Mouse (Mus musculus): ENCODE measurements around the gene Sipa1l1. TPM values are rescaled to one million over a fixed set of nuclear protein-coding genes. Genes with fewer than 3 reads are reported as not detected.

Gene Sipa1l1
- polyA plus RNA-seq, 1 experiment from 2014 or later: 48.5 TPM

DNA sequence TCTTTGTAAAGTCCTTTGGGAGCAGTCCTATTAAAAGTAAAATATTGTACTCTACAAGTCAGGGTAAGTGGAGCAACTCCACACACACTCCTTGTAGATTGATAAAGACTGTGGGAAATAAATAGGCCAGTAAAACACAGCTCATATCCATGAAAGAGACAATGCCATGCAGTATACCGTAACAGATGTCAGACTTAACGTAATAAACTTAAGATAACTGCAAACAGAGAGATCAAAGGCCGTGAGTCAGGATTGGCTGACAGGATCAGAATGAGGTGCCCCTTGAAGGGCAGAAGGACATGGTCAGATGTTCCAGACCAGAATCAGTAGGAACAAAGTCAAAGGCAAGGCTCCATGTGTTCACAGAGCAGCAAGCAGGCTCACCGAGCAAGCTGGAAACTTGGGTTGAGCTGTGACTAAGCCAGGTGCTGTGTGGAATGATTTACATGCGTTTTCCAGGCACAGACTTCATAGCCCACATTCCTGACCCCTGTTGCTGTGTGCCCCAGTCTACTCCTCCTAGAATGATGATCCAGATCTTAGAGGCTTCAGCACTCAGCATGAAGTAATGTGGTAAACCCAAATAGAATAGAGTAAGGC lies 196.3 kb downstream of the Sipa1l1 start:
- H3K27ac ChIP-seq (ENCODE audit: low read depth, low read length): no peak overlapping the region
- H3K4me2 ChIP-seq (ENCODE audit: low read depth, low read length, severe bottlenecking): no peak overlapping the region
- ATAC-seq (replicated peaks; ENCODE audit: low FRiP score): no peak
- no peaks in the 10 kb centered on the region for H3K27me3 ChIP-seq (ENCODE audit: control insufficient read depth, insufficient read depth, low read length)
- no peaks in the 10 kb centered on the region; the same call in 1 of the 2 replicates for H3K4me1 ChIP-seq (replicated peaks; ENCODE audit: control insufficient read depth, insufficient read depth, low read length)
- WGBS: 81% methylated on average over 5 of the region's 5 CpGs
- H3K36me3 ChIP-seq (ENCODE audit: control insufficient read depth, insufficient read depth, low read length): no peaks in the 10 kb centered on the region
- no peak overlapping the region for H3K9ac ChIP-seq (ENCODE audit: low read length)
- no peaks in the 10 kb centered on the region for H3K9me3 ChIP-seq (ENCODE audit: control insufficient read depth, low read length)
- no peak overlapping the region for H3K4me3 ChIP-seq (ENCODE audit: low read depth, low read length)
- no peak for DNase-seq (ENCODE audit: low spot score)

DNA sequence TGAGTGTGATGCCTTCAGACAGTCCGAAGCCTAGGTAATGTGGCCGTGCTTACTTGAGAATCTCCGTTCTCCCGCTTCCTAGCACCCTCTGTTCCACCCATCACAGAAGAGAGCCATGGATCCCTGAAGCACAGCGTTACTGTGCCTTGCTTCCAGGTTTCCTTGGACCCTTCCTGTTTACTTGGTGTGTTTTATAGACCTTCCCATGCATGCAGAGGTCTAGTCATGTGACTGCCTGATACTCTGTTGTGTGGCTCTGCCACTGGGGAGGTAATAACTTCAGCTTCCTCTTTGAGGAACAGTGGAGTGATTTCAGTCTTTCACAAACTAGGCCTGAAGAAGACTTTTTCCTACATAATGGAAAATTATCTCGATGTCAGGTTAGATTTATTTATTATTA lies 197.6 kb downstream of the Sipa1l1 start:
- H3K27me3 ChIP-seq (ENCODE audit: control insufficient read depth, insufficient read depth, low read length): no peaks in the 10 kb centered on the region
- no peaks in the 10 kb centered on the region for H3K36me3 ChIP-seq (ENCODE audit: control insufficient read depth, insufficient read depth, low read length)
- no peak for ATAC-seq (replicated peaks; ENCODE audit: low FRiP score)
- no peak overlapping the region for H3K27ac ChIP-seq (ENCODE audit: low read depth, low read length)
- H3K4me1 ChIP-seq (replicated peaks; ENCODE audit: control insufficient read depth, insufficient read depth, low read length): no peaks in the 10 kb centered on the region; the same call in 1 of the 2 replicates
- 96% methylated on average over 6 of the region's 6 CpGs for WGBS
- H3K4me2 ChIP-seq (ENCODE audit: low read depth, low read length, severe bottlenecking): no peak overlapping the region
- no peaks in the 10 kb centered on the region for H3K9me3 ChIP-seq (ENCODE audit: control insufficient read depth, low read length)
- no peak overlapping the region for H3K4me3 ChIP-seq (ENCODE audit: low read depth, low read length)
- DNase-seq (ENCODE audit: low spot score): no peak
- no peak overlapping the region for H3K9ac ChIP-seq (ENCODE audit: low read length)

DNA sequence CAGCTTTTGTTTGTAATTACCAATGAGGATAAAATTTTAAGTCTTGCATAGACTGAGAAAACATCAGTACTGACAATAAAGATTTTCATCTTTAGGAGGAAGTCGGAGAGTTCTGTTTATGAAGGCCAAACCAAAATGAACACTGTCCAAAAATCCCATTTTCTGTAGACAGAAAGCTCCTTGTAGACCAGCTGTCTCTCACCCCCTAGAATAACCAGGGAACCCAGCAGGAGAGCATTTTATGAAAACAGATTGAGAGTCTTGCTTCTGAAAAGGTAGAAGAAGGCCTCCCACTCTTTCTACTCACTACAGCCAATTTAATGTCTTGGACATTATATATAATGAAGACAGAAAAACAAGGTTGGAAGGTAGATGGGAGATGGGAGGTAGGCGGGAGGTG lies 198.2 kb downstream of the Sipa1l1 start:
- 86% methylated on average over 2 of the region's 2 CpGs for WGBS
- H3K4me3 ChIP-seq (ENCODE audit: low read depth, low read length): no peak overlapping the region

DNA sequence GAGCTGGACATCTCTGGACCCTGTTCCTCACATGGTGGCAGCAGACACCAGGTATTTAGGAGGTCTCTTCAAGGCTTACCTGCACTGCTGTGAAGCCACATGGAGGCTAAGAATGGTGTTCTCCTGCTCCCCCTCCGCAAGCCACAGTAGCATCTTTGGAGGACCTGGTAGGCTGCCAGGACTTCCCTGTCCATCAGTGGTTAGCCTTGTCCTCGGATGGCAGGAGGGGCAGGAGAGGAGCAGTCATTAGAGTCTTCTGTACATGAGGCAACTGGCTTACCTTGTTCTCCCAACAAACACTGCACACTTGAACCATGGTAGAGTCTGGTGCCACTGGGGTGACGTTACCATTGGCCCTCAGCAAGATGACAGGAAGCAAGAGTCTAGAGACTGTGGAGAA lies 198.9 kb downstream of the Sipa1l1 start:
- no peak overlapping the region for H3K9ac ChIP-seq (ENCODE audit: low read length)
- H3K27ac ChIP-seq (ENCODE audit: low read depth, low read length): no peak overlapping the region
- WGBS: 91% methylated on average over 3 of the region's 3 CpGs
- DNase-seq (ENCODE audit: low spot score) (no peak), ATAC-seq (replicated peaks; ENCODE audit: low FRiP score) (no peak)
- H3K4me1 ChIP-seq (replicated peaks; ENCODE audit: control insufficient read depth, insufficient read depth, low read length): no peaks in the 10 kb centered on the region; the same call in 1 of the 2 replicates
- H3K4me2 ChIP-seq (ENCODE audit: low read depth, low read length, severe bottlenecking): no peak overlapping the region
- H3K9me3 ChIP-seq (ENCODE audit: control insufficient read depth, low read length): no peaks in the 10 kb centered on the region
- no peak overlapping the region for H3K4me3 ChIP-seq (ENCODE audit: low read depth, low read length)
- H3K36me3 ChIP-seq (ENCODE audit: control insufficient read depth, insufficient read depth, low read length): no peaks in the 10 kb centered on the region
- H3K27me3 ChIP-seq (ENCODE audit: control insufficient read depth, insufficient read depth, low read length): no peaks in the 10 kb centered on the region

More for the DNA sequence above, 198.2 kb downstream of the Sipa1l1 start:
- Histone ChIP-seq H3K27ac (ENCODE audit: low read depth, low read length) (no peak overlapping the region), H3K27me3 (ENCODE audit: control insufficient read depth, insufficient read depth, low read length) (no peaks in the 10 kb centered on the region), H3K9ac (ENCODE audit: low read length) (no peak overlapping the region), H3K4me1 (replicated peaks; ENCODE audit: control insufficient read depth, insufficient read depth, low read length) (no peaks in the 10 kb centered on the region; the same call in 1 of the 2 replicates), H3K9me3 (ENCODE audit: control insufficient read depth, low read length) (no peaks in the 10 kb centered on the region), H3K36me3 (ENCODE audit: control insufficient read depth, insufficient read depth, low read length) (no peaks in the 10 kb centered on the region), H3K4me2 (ENCODE audit: low read depth, low read length, severe bottlenecking) (no peak overlapping the region)
- no peak for ATAC-seq (replicated peaks; ENCODE audit: low FRiP score)
- DNase-seq (ENCODE audit: low spot score): no peak

DNA sequence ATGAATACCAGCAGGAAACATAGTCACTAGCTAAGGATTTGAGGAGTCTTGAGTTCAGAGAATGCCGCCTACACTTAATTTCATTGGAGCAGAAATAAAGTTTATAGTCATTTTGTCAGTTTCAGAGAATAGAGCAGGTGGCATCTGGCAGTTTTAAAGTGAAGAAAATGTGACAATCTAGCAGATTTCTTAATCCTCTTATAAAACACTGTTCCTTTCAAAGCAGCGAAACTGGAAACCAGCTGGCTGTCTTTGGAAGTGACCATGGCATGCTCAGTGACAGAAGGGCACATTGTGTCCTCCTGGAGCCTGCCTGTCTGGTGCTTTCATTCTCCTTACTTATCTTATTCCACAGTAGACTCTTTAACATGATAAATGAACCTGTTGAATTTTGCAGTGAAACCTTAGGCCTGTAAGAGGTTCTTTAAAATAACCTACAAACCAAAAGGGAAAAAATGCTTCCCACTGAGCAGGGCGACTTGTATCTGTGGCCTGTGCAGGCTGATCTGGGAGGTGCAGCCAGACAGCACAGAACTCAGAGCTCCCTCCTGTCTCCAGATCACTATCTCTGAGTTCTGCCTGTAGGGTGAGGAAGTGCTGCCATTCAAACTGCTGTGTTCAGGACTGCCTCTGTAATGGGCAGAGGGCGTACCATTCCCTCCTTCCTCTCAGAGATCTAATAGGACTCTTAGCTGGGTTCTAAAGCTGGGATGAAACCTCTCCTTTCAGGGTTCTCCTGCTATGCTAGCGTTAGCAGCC lies 200.5 kb downstream of the Sipa1l1 start:
- DNase-seq (ENCODE audit: low spot score) (no peak), ATAC-seq (replicated peaks; ENCODE audit: low FRiP score) (no peak)
- WGBS: 56% methylated on average over 5 of the region's 5 CpGs
- no peaks in the 10 kb centered on the region for H3K27me3 ChIP-seq (ENCODE audit: control insufficient read depth, insufficient read depth, low read length)
- no peak overlapping the region for H3K9ac ChIP-seq (ENCODE audit: low read length)
- H3K9me3 ChIP-seq (ENCODE audit: control insufficient read depth, low read length): no peaks in the 10 kb centered on the region
- no peak overlapping the region for H3K4me2 ChIP-seq (ENCODE audit: low read depth, low read length, severe bottlenecking)
- H3K36me3 ChIP-seq (ENCODE audit: control insufficient read depth, insufficient read depth, low read length): no peaks in the 10 kb centered on the region
- no peaks in the 10 kb centered on the region; the same call in 1 of the 2 replicates for H3K4me1 ChIP-seq (replicated peaks; ENCODE audit: control insufficient read depth, insufficient read depth, low read length)
- no peak overlapping the region for H3K4me3 ChIP-seq (ENCODE audit: low read depth, low read length)
- H3K27ac ChIP-seq (ENCODE audit: low read depth, low read length): peak overlapping the region; percentile 19; the same call in 1 of the 2 replicates

DNA sequence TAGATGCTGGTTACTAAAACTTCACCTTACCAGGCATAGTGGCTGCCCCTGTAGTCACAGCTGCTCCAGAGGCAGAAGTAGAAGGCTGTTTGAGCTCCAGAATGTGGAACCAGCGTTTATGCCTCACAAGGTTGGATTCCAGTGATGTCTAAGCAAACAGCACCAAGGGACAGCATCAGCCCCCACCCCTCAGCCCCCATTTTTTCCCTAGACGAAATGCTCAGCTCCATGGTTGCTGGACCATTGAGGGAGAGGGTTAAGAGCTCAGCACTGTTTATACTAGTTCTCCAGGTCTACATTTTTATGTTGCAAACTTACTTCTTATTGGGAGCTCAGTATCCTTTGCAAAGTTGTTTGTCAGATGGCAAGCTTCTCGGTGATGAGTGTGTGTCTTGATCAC lies 202.1 kb downstream of the Sipa1l1 start:
- Histone ChIP-seq H3K9me3 (ENCODE audit: control insufficient read depth, low read length) (no peaks in the 10 kb centered on the region), H3K4me3 (ENCODE audit: low read depth, low read length) (no peak overlapping the region), H3K4me1 (replicated peaks; ENCODE audit: control insufficient read depth, insufficient read depth, low read length) (no peaks in the 10 kb centered on the region; the same call in 1 of the 2 replicates), H3K4me2 (ENCODE audit: low read depth, low read length, severe bottlenecking) (no peak overlapping the region), H3K27ac (ENCODE audit: low read depth, low read length) (no peak overlapping the region), H3K27me3 (ENCODE audit: control insufficient read depth, insufficient read depth, low read length) (no peaks in the 10 kb centered on the region), H3K9ac (ENCODE audit: low read length) (no peak overlapping the region), H3K36me3 (ENCODE audit: control insufficient read depth, insufficient read depth, low read length) (no peaks in the 10 kb centered on the region)
- DNase-seq (ENCODE audit: low spot score) (no peak), ATAC-seq (replicated peaks; ENCODE audit: low FRiP score) (no peak)
- WGBS: 72% methylated on average over 3 of the region's 3 CpGs

DNA sequence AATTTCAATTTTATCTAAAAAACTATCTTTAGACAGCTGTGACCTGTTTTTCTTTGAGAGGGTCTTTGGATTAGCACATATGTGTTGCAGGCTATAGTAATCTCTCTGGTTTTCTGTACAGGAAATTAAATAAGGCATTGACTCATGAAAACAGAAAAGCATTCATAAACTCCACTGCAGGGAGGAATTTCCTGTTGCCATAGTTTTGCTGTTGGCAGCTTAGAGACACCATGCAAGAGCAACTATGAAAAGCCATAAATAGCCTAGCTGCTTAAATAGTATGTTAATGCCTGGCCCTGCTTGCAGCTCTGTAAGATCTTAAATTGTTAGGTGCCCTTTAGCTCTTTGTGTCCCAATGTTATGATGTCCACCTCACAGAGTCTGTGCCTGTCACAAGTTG lies 204.9 kb downstream of the Sipa1l1 start:
- no peak for ATAC-seq (replicated peaks; ENCODE audit: low FRiP score)
- DNase-seq (ENCODE audit: low spot score): no peak
- H3K4me3 ChIP-seq (ENCODE audit: low read depth, low read length): no peak overlapping the region
- no peaks in the 10 kb centered on the region for H3K36me3 ChIP-seq (ENCODE audit: control insufficient read depth, insufficient read depth, low read length)
- no peaks in the 10 kb centered on the region; the same call in 1 of the 2 replicates for H3K4me1 ChIP-seq (replicated peaks; ENCODE audit: control insufficient read depth, insufficient read depth, low read length)
- H3K27ac ChIP-seq (ENCODE audit: low read depth, low read length): peak overlapping the region; percentile 31; the same call in 1 of the 2 replicates
- H3K27me3 ChIP-seq (ENCODE audit: control insufficient read depth, insufficient read depth, low read length): no peaks in the 10 kb centered on the region
- no peaks in the 10 kb centered on the region for H3K9me3 ChIP-seq (ENCODE audit: control insufficient read depth, low read length)
- no peak overlapping the region for H3K9ac ChIP-seq (ENCODE audit: low read length)
- no peak overlapping the region for H3K4me2 ChIP-seq (ENCODE audit: low read depth, low read length, severe bottlenecking)

DNA sequence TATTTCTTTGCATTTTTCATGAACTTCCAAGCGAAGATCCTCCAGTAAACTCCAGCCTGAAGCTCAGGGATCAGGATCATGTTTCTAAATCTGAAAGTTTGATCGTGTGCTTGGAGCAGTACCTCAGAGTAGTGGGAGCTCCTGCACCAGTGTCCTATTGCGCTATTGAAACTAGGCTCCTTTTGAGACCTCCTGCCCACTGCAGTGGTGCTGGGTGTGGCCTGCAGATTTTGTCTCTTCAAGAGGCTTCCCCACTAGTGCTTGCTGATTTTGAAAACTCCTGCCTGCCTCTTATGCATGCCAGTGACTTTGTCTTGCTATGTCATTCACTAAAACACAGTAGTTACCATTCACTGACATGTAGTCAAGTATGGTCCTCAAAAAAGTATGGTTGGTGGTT lies 213.8 kb downstream of the Sipa1l1 start:
- Histone ChIP-seq H3K4me2 (ENCODE audit: low read depth, low read length, severe bottlenecking) (no peak overlapping the region), H3K9ac (ENCODE audit: low read length) (no peak overlapping the region), H3K9me3 (ENCODE audit: control insufficient read depth, low read length) (no peaks in the 10 kb centered on the region), H3K27me3 (ENCODE audit: control insufficient read depth, insufficient read depth, low read length) (no peaks in the 10 kb centered on the region), H3K36me3 (ENCODE audit: control insufficient read depth, insufficient read depth, low read length) (no peaks in the 10 kb centered on the region), H3K4me1 (replicated peaks; ENCODE audit: control insufficient read depth, insufficient read depth, low read length) (no peaks in the 10 kb centered on the region), H3K4me3 (ENCODE audit: low read depth, low read length) (no peak overlapping the region), H3K27ac (ENCODE audit: low read depth, low read length) (no peak overlapping the region)
- ATAC-seq (replicated peaks; ENCODE audit: low FRiP score) (no peak), DNase-seq (ENCODE audit: low spot score) (no peak)
- WGBS: 84% methylated on average over 3 of the region's 3 CpGs

DNA sequence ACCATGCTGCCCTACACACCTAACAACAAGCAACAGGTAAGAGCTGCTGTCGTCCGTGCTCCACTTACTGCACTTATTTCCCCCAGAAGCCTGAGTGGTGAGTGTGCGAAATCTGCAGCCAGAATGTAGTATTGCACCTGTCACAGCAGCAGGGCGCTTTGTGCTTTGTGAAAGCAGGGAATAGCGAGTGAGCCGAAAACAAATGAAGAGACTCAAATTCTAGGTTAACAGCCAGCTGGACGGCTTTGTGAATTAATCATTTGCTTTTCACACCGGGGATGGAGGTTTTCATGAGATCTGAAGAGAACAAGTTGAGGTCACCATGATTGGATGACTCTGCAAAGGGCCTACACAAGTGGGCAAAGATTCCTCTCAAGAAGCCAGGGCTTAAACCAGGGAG lies 215.6 kb downstream of the Sipa1l1 start:
- H3K9ac ChIP-seq (ENCODE audit: low read length): no peak overlapping the region
- H3K36me3 ChIP-seq (ENCODE audit: control insufficient read depth, insufficient read depth, low read length): no peaks in the 10 kb centered on the region
- H3K4me3 ChIP-seq (ENCODE audit: low read depth, low read length): no peak overlapping the region
- no peaks in the 10 kb centered on the region for H3K9me3 ChIP-seq (ENCODE audit: control insufficient read depth, low read length)
- 80% methylated on average over 8 of the region's 8 CpGs for WGBS
- no peak overlapping the region for H3K27ac ChIP-seq (ENCODE audit: low read depth, low read length)
- DNase-seq (ENCODE audit: low spot score) (no peak), ATAC-seq (replicated peaks; ENCODE audit: low FRiP score) (no peak)
- H3K4me2 ChIP-seq (ENCODE audit: low read depth, low read length, severe bottlenecking): no peak overlapping the region
- no peaks in the 10 kb centered on the region for H3K4me1 ChIP-seq (replicated peaks; ENCODE audit: control insufficient read depth, insufficient read depth, low read length)
- no peaks in the 10 kb centered on the region for H3K27me3 ChIP-seq (ENCODE audit: control insufficient read depth, insufficient read depth, low read length)

Data from forebrain, embryonic 11.5 days (tissue).